Mouse (Mus musculus): ENCODE measurements at regions not wholly inside any gene's neighbourhood (a gene's known extent, or its start where the extent isn't known, plus 50 kb on each side); places are given as distances from the start of the nearest gene placed in this dataset.

DNA sequence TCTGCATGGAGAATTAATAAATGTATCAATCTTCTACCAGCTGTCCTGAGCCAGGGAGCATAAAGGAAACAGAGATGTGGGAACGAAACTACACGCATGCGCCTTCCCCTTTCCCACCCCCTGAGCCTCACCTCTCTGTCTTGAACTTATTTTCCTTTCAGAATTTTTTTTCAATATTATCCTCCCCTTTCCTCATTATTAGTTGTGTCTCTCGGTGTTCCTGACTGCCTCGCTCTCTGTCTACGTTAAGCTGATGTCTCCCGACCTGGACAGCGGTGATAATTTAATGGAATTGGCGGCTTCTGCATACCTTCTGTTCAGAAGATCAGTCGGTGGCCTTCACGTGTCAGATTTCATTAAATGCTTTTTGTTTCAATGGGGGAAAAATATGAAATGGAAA, 539.2 kb downstream of the Kcnj2 start:
- Histone ChIP-seq H3K27ac (ENCODE audit: control insufficient read depth, low read depth, low read length) (no peak overlapping the region), H3K9ac (ENCODE audit: control insufficient read depth, low read depth, low read length, poor library complexity, severe bottlenecking) (no peak overlapping the region), H3K27me3 (ENCODE audit: control insufficient read depth in 1 of 2, insufficient read depth in 2 of 2, low read length in 2 of 2) (no peaks in the 10 kb centered on the region; a peak in 1 of 4 replicates), H3K4me3 (ENCODE audit: control insufficient read depth in 1 of 2, insufficient read depth in 1 of 2, low read depth in 2 of 2, low read length in 2 of 2) (no peak overlapping the region), H3K79me2 (ENCODE audit: control insufficient read depth, insufficient read depth, low read length, poor library complexity) (no peaks in the 10 kb centered on the region), H3K9me3 (replicated peaks; ENCODE audit: insufficient read depth, low read length) (no peaks in the 10 kb centered on the region), H3K36me3 (ENCODE audit: control insufficient read depth in 1 of 2, insufficient read depth in 2 of 2, low read length in 2 of 2) (no peaks in the 10 kb centered on the region), H3K4me1 (ENCODE audit: control insufficient read depth in 1 of 2, insufficient read depth in 2 of 2, low read length in 2 of 2) (no peaks in the 10 kb centered on the region)
- TF ChIP-seq POLR2AphosphoS5 (IDR thresholded peaks at IDR 0.05; ENCODE audit: borderline replicate concordance, low read depth, low read length): no peak
- no peak for TF ChIP-seq ZNF384 (IDR thresholded peaks at IDR 0.05; ENCODE audit: low read depth, low read length)
- TF ChIP-seq ELF1 (IDR thresholded peaks at IDR 0.05; ENCODE audit: low read depth, low read length): no peak
- TF ChIP-seq GATA1 (IDR thresholded peaks at IDR 0.05; ENCODE audit: low read depth, low read length): no peak
- no peak for TF ChIP-seq JUND (IDR thresholded peaks at IDR 0.05; ENCODE audit: low read depth, low read length)
- no peak for DNase-seq (ENCODE audit: low read depth, low spot score)

DNA sequence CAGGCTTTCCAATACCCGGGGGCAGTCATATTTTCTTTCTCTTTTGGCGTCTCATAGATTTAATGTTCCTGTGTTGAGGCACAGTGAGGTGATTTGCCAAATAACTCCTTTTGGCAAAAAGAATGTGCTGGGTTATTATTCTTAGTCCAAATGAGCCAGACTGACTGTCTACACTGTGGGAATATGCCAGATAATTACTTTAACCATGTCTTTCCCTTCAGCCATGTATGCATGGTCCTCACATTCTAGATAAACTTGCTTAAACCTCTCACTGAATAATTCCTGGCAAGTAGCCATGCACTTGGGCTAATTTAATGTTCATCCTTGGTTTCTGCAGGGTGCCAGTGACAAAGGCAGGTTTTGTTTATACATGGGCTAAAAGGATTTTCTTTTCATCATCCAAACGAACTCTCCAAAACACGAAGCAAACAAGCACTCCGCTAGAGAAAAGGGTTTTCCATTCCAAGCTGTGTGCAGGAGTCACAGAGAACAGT, 544.6 kb downstream of the Kcnj2 start:
- TF ChIP-seq ZMIZ1 (IDR thresholded peaks at IDR 0.05; ENCODE audit: low read depth, low read length) (no peak), USF1 (IDR thresholded peaks at IDR 0.05; ENCODE audit: low read depth, low read length) (no peak), MYC (IDR thresholded peaks at IDR 0.05; ENCODE audit: low read depth, low read length) (no peak), MAX (IDR thresholded peaks at IDR 0.05; ENCODE audit: low read length) (no peak), ZC3H11A (IDR thresholded peaks at IDR 0.05; ENCODE audit: low read depth, low read length) (no peak), BHLHE40 (IDR thresholded peaks at IDR 0.05; ENCODE audit: borderline replicate concordance, low read depth, low read length) (no peak), CHD1 (IDR thresholded peaks at IDR 0.05; ENCODE audit: low read depth, low read length) (no peak), RAD21 (IDR thresholded peaks at IDR 0.05; ENCODE audit: low read depth, low read length) (no peak), TBP (IDR thresholded peaks at IDR 0.05; ENCODE audit: low read depth, low read length) (no peak), POLR2A (IDR thresholded peaks at IDR 0.05; ENCODE audit: control insufficient read depth in 1 of 2, insufficient read depth in 1 of 2, low read depth in 1 of 2, low read length in 2 of 2, poor library complexity in 1 of 2) (no peak)
- H3K4me1 ChIP-seq (ENCODE audit: control insufficient read depth in 1 of 2, insufficient read depth in 2 of 2, low read length in 2 of 2): no peaks in the 10 kb centered on the region
- no peaks in the 10 kb centered on the region for H3K9me3 ChIP-seq (replicated peaks; ENCODE audit: insufficient read depth, low read length)
- no peak overlapping the region for H3K27ac ChIP-seq (ENCODE audit: control insufficient read depth, low read depth, low read length)
- no peaks in the 10 kb centered on the region for H3K36me3 ChIP-seq (ENCODE audit: control insufficient read depth in 1 of 2, insufficient read depth in 2 of 2, low read length in 2 of 2)
- H3K9ac ChIP-seq (ENCODE audit: control insufficient read depth, low read depth, low read length, poor library complexity, severe bottlenecking): no peak overlapping the region
- no peak overlapping the region for H3K4me3 ChIP-seq (ENCODE audit: control insufficient read depth in 1 of 2, insufficient read depth in 1 of 2, low read depth in 2 of 2, low read length in 2 of 2)
- no peak for DNase-seq (ENCODE audit: low read depth, low spot score)
- H3K27me3 ChIP-seq (ENCODE audit: control insufficient read depth in 1 of 2, insufficient read depth in 2 of 2, low read length in 2 of 2): no peaks in the 10 kb centered on the region
- no peaks in the 10 kb centered on the region for H3K79me2 ChIP-seq (ENCODE audit: control insufficient read depth, insufficient read depth, low read length, poor library complexity)

DNA sequence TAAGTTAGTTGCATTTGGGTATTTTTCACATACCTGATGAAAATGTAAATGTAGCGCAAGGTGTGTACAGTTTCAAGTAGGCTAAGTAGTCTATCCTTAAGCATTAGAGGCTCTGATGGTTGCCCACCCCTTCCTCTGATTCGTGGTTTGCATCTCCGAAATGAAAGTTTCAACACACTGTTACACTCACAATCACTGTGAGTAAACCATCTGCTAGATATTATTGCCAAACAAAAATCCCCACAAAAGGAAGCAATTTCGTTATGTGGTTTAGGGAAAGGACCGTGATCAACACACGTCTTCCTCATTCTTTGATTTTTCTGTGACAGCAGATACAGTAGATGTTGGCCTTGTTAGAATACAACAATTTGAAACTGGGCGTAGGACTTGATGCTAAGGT, 577.6 kb downstream of the Kcnj2 start:
- Histone ChIP-seq H3K27me3 (ENCODE audit: control insufficient read depth in 1 of 2, insufficient read depth in 2 of 2, low read length in 2 of 2) (peaks cover 2 to 7% of the 10 kb centered on the region in 2 experiments), H3K27ac (ENCODE audit: control insufficient read depth, low read depth, low read length) (no peak overlapping the region), H3K9ac (ENCODE audit: control insufficient read depth, low read depth, low read length, poor library complexity, severe bottlenecking) (no peak overlapping the region), H3K4me3 (ENCODE audit: control insufficient read depth in 1 of 2, insufficient read depth in 1 of 2, low read depth in 2 of 2, low read length in 2 of 2) (no peak overlapping the region), H3K9me3 (replicated peaks; ENCODE audit: insufficient read depth, low read length) (no peaks in the 10 kb centered on the region), H3K36me3 (ENCODE audit: control insufficient read depth in 1 of 2, insufficient read depth in 2 of 2, low read length in 2 of 2) (no peaks in the 10 kb centered on the region), H3K79me2 (ENCODE audit: control insufficient read depth, insufficient read depth, low read length, poor library complexity) (no peaks in the 10 kb centered on the region), H3K4me1 (ENCODE audit: control insufficient read depth in 1 of 2, insufficient read depth in 2 of 2, low read length in 2 of 2) (no peaks in the 10 kb centered on the region)
- no peak for DNase-seq (ENCODE audit: low read depth, low spot score)
- no peak for TF ChIP-seq ZC3H11A (IDR thresholded peaks at IDR 0.05; ENCODE audit: low read depth, low read length)
- TF ChIP-seq ZNF384 (IDR thresholded peaks at IDR 0.05; ENCODE audit: low read depth, low read length): no peak
- no peak for TF ChIP-seq ZMIZ1 (IDR thresholded peaks at IDR 0.05; ENCODE audit: low read depth, low read length)
- no peak for TF ChIP-seq RCOR1 (IDR thresholded peaks at IDR 0.05; ENCODE audit: low read depth, low read length)
- TF ChIP-seq SIN3A (IDR thresholded peaks at IDR 0.05; ENCODE audit: low read length): no peak
- TF ChIP-seq NELFE (IDR thresholded peaks at IDR 0.05; ENCODE audit: low read depth, low read length): no peak
- TF ChIP-seq POLR2AphosphoS2 (IDR thresholded peaks at IDR 0.05; ENCODE audit: low read length): no peak
- no peak for TF ChIP-seq MAFK (IDR thresholded peaks at IDR 0.05; ENCODE audit: borderline replicate concordance, low read depth, low read length)
- TF ChIP-seq CTCF (IDR thresholded peaks at IDR 0.05 in 2 of 3, conservative IDR thresholded peaks at IDR 0.05 in 1 of 3; ENCODE audit: control insufficient read depth in 1 of 3, insufficient read depth in 1 of 3, low read depth in 2 of 3, low read length in 3 of 3, poor library complexity in 1 of 3, severe bottlenecking in 1 of 3): no peak
- TF ChIP-seq USF1 (IDR thresholded peaks at IDR 0.05; ENCODE audit: low read depth, low read length): no peak
- no peak for TF ChIP-seq ETS1 (IDR thresholded peaks at IDR 0.05; ENCODE audit: low read depth, low read length)
